Mouse (Mus musculus): ENCODE data around the gene Ccdc134. TPM values are rescaled to one million over a fixed set of nuclear protein-coding genes. Genes with fewer than 3 reads are reported as not detected.

Gene Ccdc134
- polyA plus RNA-seq (2015; fragmentation: Nextera tagmentation; extraction: Ambion mirVana): 3.6 and 4.0 TPM in 2 replicates

GRCm38 (mm10) chr15:82127426-82128374 is at the start of gene Ccdc134:
Gene Ccdc134, plus strand, starts transcription at chr15:82127922.
- ATAC-seq: peak; percentile 100
- TF ChIP-seq CTCF (IDR thresholded peaks at IDR 0.05; ENCODE audit: low read depth): no peak
- no peak for TF ChIP-seq EP300 (IDR thresholded peaks at IDR 0.05; ENCODE audit: low read depth)
- Histone ChIP-seq H3K27me3 (ENCODE audit: insufficient read depth, low read length) (no peaks in the 10 kb centered on the region), H3K4me2 (ENCODE audit: low read depth, low read length) (peak within 1 kb of the TSS; percentile 89), H3K4me3 (ENCODE audit: low read depth, low read length) (peak within 1 kb of the TSS; percentile 82), H3K27ac (ENCODE audit: low read depth) (peak within 1 kb of the TSS; percentile 66), H3K9ac (replicated peaks) (peak within 1 kb of the TSS; percentile 75), H3K9me3 (ENCODE audit: low read length) (no peaks in the 10 kb centered on the region), H3K4me1 (ENCODE audit: insufficient read depth) (peaks cover 14% of the 10 kb centered on the region), H3K36me3 (replicated peaks; ENCODE audit: insufficient read depth, low read length) (peaks cover 6% of the 10 kb centered on the region; the same call in 1 of the 2 replicates)
- WGBS (ENCODE audit: insufficient replicate concordance): under 1% methylated on average over 72 of the region's 74 CpGs
- DNase-seq: peak; percentile 98

- Histone ChIP-seq H3K27me3 (ENCODE audit: insufficient read depth, low read length) (0 out of 2 replicates have a peak, but pooled peaks cover 2% of the 10 kb centered on the region), H3K9ac (replicated peaks) (no peak overlapping the region), H3K36me3 (replicated peaks; ENCODE audit: insufficient read depth, low read length) (no peaks in the 10 kb centered on the region), H3K9me3 (ENCODE audit: low read length) (no peaks in the 10 kb centered on the region), H3K4me1 (ENCODE audit: insufficient read depth) (no peaks in the 10 kb centered on the region), H3K4me2 (ENCODE audit: low read depth, low read length) (no peak overlapping the region), H3K4me3 (ENCODE audit: low read depth, low read length) (no peak overlapping the region), H3K27ac (ENCODE audit: low read depth) (no peak overlapping the region)
- no peak for TF ChIP-seq EP300 (IDR thresholded peaks at IDR 0.05; ENCODE audit: low read depth)
- TF ChIP-seq CTCF (IDR thresholded peaks at IDR 0.05; ENCODE audit: low read depth): no peak
- 49% methylated on average over 10 of the region's 10 CpGs for WGBS (ENCODE audit: insufficient replicate concordance)
- no peak for DNase-seq
- ATAC-seq: no peak
These were observed 47.8 kb upstream of the Ccdc134 start for GRCm38 (mm10) chr15:82079883-82080282.

- Histone ChIP-seq H3K9me3 (ENCODE audit: low read length) (no peaks in the 10 kb centered on the region), H3K4me2 (ENCODE audit: low read depth, low read length) (no peak overlapping the region), H3K36me3 (replicated peaks; ENCODE audit: insufficient read depth, low read length) (no peaks in the 10 kb centered on the region), H3K4me1 (ENCODE audit: insufficient read depth) (no peaks in the 10 kb centered on the region), H3K27me3 (ENCODE audit: insufficient read depth, low read length) (0 out of 2 replicates have a peak, but pooled peaks cover 2% of the 10 kb centered on the region), H3K4me3 (ENCODE audit: low read depth, low read length) (no peak overlapping the region), H3K27ac (ENCODE audit: low read depth) (no peak overlapping the region), H3K9ac (replicated peaks) (no peak overlapping the region)
- TF ChIP-seq CTCF (IDR thresholded peaks at IDR 0.05; ENCODE audit: low read depth) (peak; percentile 65), EP300 (IDR thresholded peaks at IDR 0.05; ENCODE audit: low read depth) (no peak)
- 27% methylated on average over 7 of the region's 7 CpGs for WGBS (ENCODE audit: insufficient replicate concordance)
- ATAC-seq (no peak), DNase-seq (peak; percentile 44)
These were observed 46.6 kb upstream of the Ccdc134 start for GRCm38 (mm10) chr15:82081161-82081560.

GRCm38 (mm10) chr15:82085606-82086005 is 42.1 kb upstream of the Ccdc134 start:
- Histone ChIP-seq H3K9ac (replicated peaks) (no peak overlapping the region), H3K4me3 (ENCODE audit: low read depth, low read length) (no peak overlapping the region), H3K9me3 (ENCODE audit: low read length) (no peaks in the 10 kb centered on the region), H3K27me3 (ENCODE audit: insufficient read depth, low read length) (peaks cover 9% of the 10 kb centered on the region; the same call in 1 of the 2 replicates), H3K4me1 (ENCODE audit: insufficient read depth) (no peaks in the 10 kb centered on the region), H3K4me2 (ENCODE audit: low read depth, low read length) (no peak overlapping the region), H3K27ac (ENCODE audit: low read depth) (no peak overlapping the region), H3K36me3 (replicated peaks; ENCODE audit: insufficient read depth, low read length) (no peaks in the 10 kb centered on the region)
- WGBS (ENCODE audit: insufficient replicate concordance): 76% methylated on average over 9 of the region's 9 CpGs
- ATAC-seq (no peak), DNase-seq (no peak)
- no peak for TF ChIP-seq CTCF (IDR thresholded peaks at IDR 0.05; ENCODE audit: low read depth)
- no peak for TF ChIP-seq EP300 (IDR thresholded peaks at IDR 0.05; ENCODE audit: low read depth)

- Histone ChIP-seq H3K27ac (ENCODE audit: low read depth) (no peak overlapping the region), H3K9me3 (ENCODE audit: low read length) (no peaks in the 10 kb centered on the region), H3K9ac (replicated peaks) (no peak overlapping the region), H3K4me1 (ENCODE audit: insufficient read depth) (no peaks in the 10 kb centered on the region), H3K27me3 (ENCODE audit: insufficient read depth, low read length) (peaks cover 9% of the 10 kb centered on the region; the same call in 1 of the 2 replicates), H3K4me2 (ENCODE audit: low read depth, low read length) (no peak overlapping the region), H3K4me3 (ENCODE audit: low read depth, low read length) (no peak overlapping the region), H3K36me3 (replicated peaks; ENCODE audit: insufficient read depth, low read length) (no peaks in the 10 kb centered on the region)
- no peak for TF ChIP-seq CTCF (IDR thresholded peaks at IDR 0.05; ENCODE audit: low read depth)
- no peak for TF ChIP-seq EP300 (IDR thresholded peaks at IDR 0.05; ENCODE audit: low read depth)
- 70% methylated on average over 12 of the region's 12 CpGs for WGBS (ENCODE audit: insufficient replicate concordance)
- DNase-seq (no peak), ATAC-seq (no peak)
These were observed 41.6 kb upstream of the Ccdc134 start for GRCm38 (mm10) chr15:82086131-82086530.

- 12% methylated on average over 7 of the region's 10 CpGs for WGBS (ENCODE audit: insufficient replicate concordance)
- Histone ChIP-seq H3K36me3 (replicated peaks; ENCODE audit: insufficient read depth, low read length) (no peaks in the 10 kb centered on the region), H3K4me2 (ENCODE audit: low read depth, low read length) (no peak overlapping the region), H3K9ac (replicated peaks) (no peak overlapping the region), H3K27ac (ENCODE audit: low read depth) (no peak overlapping the region), H3K4me3 (ENCODE audit: low read depth, low read length) (no peak overlapping the region), H3K9me3 (ENCODE audit: low read length) (no peaks in the 10 kb centered on the region), H3K4me1 (ENCODE audit: insufficient read depth) (no peaks in the 10 kb centered on the region), H3K27me3 (ENCODE audit: insufficient read depth, low read length) (peaks cover 9% of the 10 kb centered on the region; the same call in 1 of the 2 replicates)
- ATAC-seq (no peak), DNase-seq (no peak)
- no peak for TF ChIP-seq EP300 (IDR thresholded peaks at IDR 0.05; ENCODE audit: low read depth)
- no peak for TF ChIP-seq CTCF (IDR thresholded peaks at IDR 0.05; ENCODE audit: low read depth)
These were observed 40.5 kb upstream of the Ccdc134 start for GRCm38 (mm10) chr15:82087266-82087665.

All from liver, postnatal 0 days (tissue).